Mouse (Mus musculus): ENCODE measurements around the gene Gzmm. TPM values are rescaled to one million over a fixed set of nuclear protein-coding genes. Genes with fewer than 3 reads are reported as not detected.

Gene Gzmm
- polyA plus RNA-seq, 1 experiment from 2014 or later = 0.75 TPM

GRCm38 (mm10) chr10:79687513-79687912 is 1.3 kb upstream of the Gzmm start:
- no peak overlapping the region for H3K4me3 ChIP-seq (ENCODE audit: low read length)
- H3K27ac ChIP-seq (ENCODE audit: low read length) = no peak overlapping the region
- no peaks in the 10 kb centered on the region for H3K27me3 ChIP-seq (ENCODE audit: insufficient read depth, low read length)
- no peak overlapping the region for H3K4me2 ChIP-seq (replicated peaks; ENCODE audit: low read depth, low read length)
- H3K4me1 ChIP-seq (ENCODE audit: insufficient read depth, low read length) = peaks cover 16% of the 10 kb centered on the region
- H3K36me3 ChIP-seq (ENCODE audit: insufficient read depth, low read length) = peaks cover 53% of the 10 kb centered on the region
- H3K9ac ChIP-seq (replicated peaks; ENCODE audit: low read length) = no peak overlapping the region
- peaks cover 6% of the 10 kb centered on the region; the same call in 1 of the 2 replicates for H3K9me3 ChIP-seq (ENCODE audit: low read length)
- ATAC-seq (ENCODE audit: low FRiP score, low TSS enrichment) = no peak
- 97% methylated on average over 6 of the region's 6 CpGs for WGBS

- no peak overlapping the region for H3K27ac ChIP-seq (ENCODE audit: low read length)
- H3K27me3 ChIP-seq (ENCODE audit: insufficient read depth, low read length) = no peaks in the 10 kb centered on the region
- H3K4me1 ChIP-seq (ENCODE audit: insufficient read depth, low read length) = peaks cover 2% of the 10 kb centered on the region
- peaks cover 6% of the 10 kb centered on the region; the same call in 1 of the 2 replicates for H3K9me3 ChIP-seq (ENCODE audit: low read length)
- H3K9ac ChIP-seq (replicated peaks; ENCODE audit: low read length) = no peak overlapping the region
- H3K36me3 ChIP-seq (ENCODE audit: insufficient read depth, low read length) = peaks cover 52% of the 10 kb centered on the region
- H3K4me3 ChIP-seq (ENCODE audit: low read length) = no peak overlapping the region
- 88% methylated on average over 3 of the region's 3 CpGs for WGBS
- H3K4me2 ChIP-seq (replicated peaks; ENCODE audit: low read depth, low read length) = no peak overlapping the region
- ATAC-seq (ENCODE audit: low FRiP score, low TSS enrichment) = no peak
Observed at GRCm38 (mm10) chr10:79689178-79689577, 358 bp downstream of the Gzmm start.

DNA sequence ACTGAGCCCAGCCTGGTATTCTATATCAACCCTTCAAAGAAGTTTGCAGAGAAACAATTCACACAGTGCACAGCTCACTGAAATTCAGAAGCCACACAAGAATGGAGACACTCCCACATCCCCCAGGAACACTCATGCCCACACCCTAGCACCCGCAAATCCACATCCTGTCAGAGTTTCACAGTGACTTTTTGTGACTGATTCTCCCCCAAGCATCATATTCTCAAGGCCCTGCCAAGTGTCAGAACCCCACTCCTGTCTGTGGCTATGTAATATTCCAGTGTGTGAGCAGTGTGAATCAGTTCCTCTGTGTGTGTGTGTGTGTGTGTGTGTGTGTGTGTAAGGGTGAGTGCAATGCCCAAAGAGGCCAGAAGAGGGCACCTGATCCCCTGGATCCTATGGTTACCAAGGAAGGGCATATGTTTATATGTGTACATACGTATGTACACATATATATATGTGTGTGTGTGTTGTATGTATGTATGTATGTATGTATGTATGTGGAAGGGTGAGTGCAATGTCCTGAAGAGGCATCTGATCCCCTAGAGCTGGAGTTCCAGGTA is 3.2 kb downstream of the Gzmm start:
- Histone ChIP-seq H3K27ac (ENCODE audit: low read length) (no peak overlapping the region), H3K4me3 (ENCODE audit: low read length) (no peak overlapping the region), H3K9ac (replicated peaks; ENCODE audit: low read length) (no peak overlapping the region), H3K4me1 (ENCODE audit: insufficient read depth, low read length) (peaks cover 12% of the 10 kb centered on the region; the same call in 1 of the 2 replicates), H3K36me3 (ENCODE audit: insufficient read depth, low read length) (peaks cover 23% of the 10 kb centered on the region), H3K4me2 (replicated peaks; ENCODE audit: low read depth, low read length) (no peak overlapping the region), H3K9me3 (ENCODE audit: low read length) (peaks cover 6% of the 10 kb centered on the region; the same call in 1 of the 2 replicates), H3K27me3 (ENCODE audit: insufficient read depth, low read length) (no peaks in the 10 kb centered on the region)
- ATAC-seq (ENCODE audit: low FRiP score, low TSS enrichment) = no peak
- WGBS = 95% methylated on average over 2 of the region's 2 CpGs

GRCm38 (mm10) chr10:79693580-79694378 is 5.0 kb downstream of the Gzmm start:
- no peak for ATAC-seq (ENCODE audit: low FRiP score, low TSS enrichment)
- Histone ChIP-seq H3K4me3 (ENCODE audit: low read length) (no peak overlapping the region), H3K9me3 (ENCODE audit: low read length) (peaks cover 6% of the 10 kb centered on the region; the same call in 1 of the 2 replicates), H3K27me3 (ENCODE audit: insufficient read depth, low read length) (no peaks in the 10 kb centered on the region), H3K4me1 (ENCODE audit: insufficient read depth, low read length) (peaks cover 12% of the 10 kb centered on the region; the same call in 1 of the 2 replicates), H3K4me2 (replicated peaks; ENCODE audit: low read depth, low read length) (no peak overlapping the region), H3K27ac (ENCODE audit: low read length) (no peak overlapping the region), H3K36me3 (ENCODE audit: insufficient read depth, low read length) (peaks cover 7% of the 10 kb centered on the region), H3K9ac (replicated peaks; ENCODE audit: low read length) (no peak overlapping the region)
- WGBS = 73% methylated on average over 12 of the region's 12 CpGs

DNA sequence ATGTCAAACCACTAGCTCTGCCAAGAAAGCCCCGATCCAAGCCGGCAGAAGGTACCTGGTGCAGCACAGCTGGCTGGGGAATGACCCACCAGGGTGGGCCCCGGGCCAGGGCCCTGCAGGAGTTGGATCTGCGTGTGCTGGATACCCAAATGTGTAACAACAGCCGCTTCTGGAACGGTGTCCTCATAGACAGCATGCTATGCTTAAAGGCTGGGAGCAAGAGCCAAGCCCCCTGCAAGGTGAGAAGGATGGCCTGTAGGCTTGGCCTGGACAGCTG is 5.5 kb downstream of the Gzmm start:
- H3K36me3 ChIP-seq (ENCODE audit: insufficient read depth, low read length) = peaks cover 1% of the 10 kb centered on the region
- H3K4me2 ChIP-seq (replicated peaks; ENCODE audit: low read depth, low read length) = no peak overlapping the region
- no peak overlapping the region for H3K4me3 ChIP-seq (ENCODE audit: low read length)
- 85% methylated on average over 6 of the region's 6 CpGs for WGBS
- H3K9ac ChIP-seq (replicated peaks; ENCODE audit: low read length) = no peak overlapping the region
- no peak overlapping the region for H3K27ac ChIP-seq (ENCODE audit: low read length)
- peaks cover 12% of the 10 kb centered on the region; the same call in 1 of the 2 replicates for H3K4me1 ChIP-seq (ENCODE audit: insufficient read depth, low read length)
- no peaks in the 10 kb centered on the region for H3K27me3 ChIP-seq (ENCODE audit: insufficient read depth, low read length)
- peaks cover 6% of the 10 kb centered on the region; the same call in 1 of the 2 replicates for H3K9me3 ChIP-seq (ENCODE audit: low read length)
- no peak for ATAC-seq (ENCODE audit: low FRiP score, low TSS enrichment)

GRCm38 (mm10) chr10:79695231-79696128 is 6.7 kb downstream of the Gzmm start:
- Histone ChIP-seq H3K9ac (replicated peaks; ENCODE audit: low read length) (no peak overlapping the region), H3K4me1 (ENCODE audit: insufficient read depth, low read length) (peaks cover 12% of the 10 kb centered on the region; the same call in 1 of the 2 replicates), H3K4me2 (replicated peaks; ENCODE audit: low read depth, low read length) (no peak overlapping the region), H3K27me3 (ENCODE audit: insufficient read depth, low read length) (no peaks in the 10 kb centered on the region), H3K27ac (ENCODE audit: low read length) (peak overlapping the region; percentile 84), H3K4me3 (ENCODE audit: low read length) (no peak overlapping the region), H3K9me3 (ENCODE audit: low read length) (peaks cover 6% of the 10 kb centered on the region; the same call in 1 of the 2 replicates), H3K36me3 (ENCODE audit: insufficient read depth, low read length) (no peaks in the 10 kb centered on the region)
- WGBS = 64% methylated on average over 13 of the region's 13 CpGs
- ATAC-seq (ENCODE audit: low FRiP score, low TSS enrichment) = peak; percentile 59; the same call in 1 of the 2 replicates

DNA sequence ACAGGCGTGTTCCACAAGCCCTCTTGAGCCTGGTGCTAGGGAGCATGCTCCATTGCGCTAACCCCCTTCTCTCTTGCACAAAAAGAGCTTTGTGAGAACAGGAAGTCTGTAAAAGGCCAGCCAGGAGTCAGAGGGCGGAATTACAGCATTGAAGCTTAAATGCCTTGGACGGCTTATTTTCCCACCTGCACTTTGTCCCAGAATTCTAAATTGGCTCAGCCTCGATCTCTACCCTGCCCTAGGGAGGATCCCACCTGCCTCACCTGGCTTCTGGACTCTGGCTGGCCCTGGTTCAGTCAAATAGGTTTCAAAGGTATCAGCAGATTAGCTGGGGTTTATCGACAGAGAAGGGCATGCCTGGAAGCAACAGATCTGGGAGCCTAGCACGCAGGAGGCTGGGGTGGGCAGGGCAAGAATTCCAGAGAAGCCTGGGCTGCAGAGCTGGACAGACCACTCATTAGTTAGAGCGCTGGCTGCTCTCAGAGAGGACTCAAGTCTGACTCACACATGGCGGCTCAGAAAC is 7.4 kb downstream of the Gzmm start:
- peak overlapping the region; percentile 29; the same call in 1 of the 2 replicates for H3K9ac ChIP-seq (replicated peaks; ENCODE audit: low read length)
- 49% methylated on average over 9 of the region's 9 CpGs for WGBS
- peaks cover 6% of the 10 kb centered on the region; the same call in 1 of the 2 replicates for H3K9me3 ChIP-seq (ENCODE audit: low read length)
- ATAC-seq (ENCODE audit: low FRiP score, low TSS enrichment) = peak; percentile 28; the same call in 1 of the 2 replicates
- no peak overlapping the region for H3K4me3 ChIP-seq (ENCODE audit: low read length)
- H3K27me3 ChIP-seq (ENCODE audit: insufficient read depth, low read length) = no peaks in the 10 kb centered on the region
- H3K4me2 ChIP-seq (replicated peaks; ENCODE audit: low read depth, low read length) = no peak overlapping the region
- H3K4me1 ChIP-seq (ENCODE audit: insufficient read depth, low read length) = peaks cover 19% of the 10 kb centered on the region
- H3K27ac ChIP-seq (ENCODE audit: low read length) = peak overlapping the region; percentile 84
- no peaks in the 10 kb centered on the region for H3K36me3 ChIP-seq (ENCODE audit: insufficient read depth, low read length)

DNA sequence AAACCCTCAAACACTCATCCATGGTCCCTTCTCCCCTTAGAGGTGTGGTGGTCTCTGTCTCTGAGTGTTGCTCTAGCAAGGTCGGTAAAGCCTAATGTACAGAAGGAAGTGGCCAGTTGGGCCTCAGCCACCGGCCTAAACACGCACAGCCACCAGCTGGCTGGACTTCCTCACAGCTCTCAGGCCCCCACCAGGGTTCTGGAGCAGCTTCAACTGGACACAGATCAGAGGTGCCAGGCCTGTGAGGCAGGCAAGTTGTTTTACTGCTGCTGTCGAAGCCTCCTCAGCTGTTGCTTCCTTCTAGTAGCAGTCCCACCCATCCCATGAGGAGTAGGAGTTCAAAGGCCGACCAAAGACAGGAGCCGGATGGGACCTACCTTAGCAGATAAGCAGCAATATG is 9.1 kb downstream of the Gzmm start:
- H3K4me1 ChIP-seq (ENCODE audit: insufficient read depth, low read length) = peaks cover 25% of the 10 kb centered on the region
- 67% methylated on average over 6 of the region's 6 CpGs for WGBS
- no peak overlapping the region for H3K4me2 ChIP-seq (replicated peaks; ENCODE audit: low read depth, low read length)
- no peak for ATAC-seq (ENCODE audit: low FRiP score, low TSS enrichment)
- no peaks in the 10 kb centered on the region for H3K36me3 ChIP-seq (ENCODE audit: insufficient read depth, low read length)
- no peaks in the 10 kb centered on the region for H3K27me3 ChIP-seq (ENCODE audit: insufficient read depth, low read length)
- no peak overlapping the region for H3K27ac ChIP-seq (ENCODE audit: low read length)
- no peak overlapping the region for H3K9ac ChIP-seq (replicated peaks; ENCODE audit: low read length)
- no peak overlapping the region for H3K4me3 ChIP-seq (ENCODE audit: low read length)
- H3K9me3 ChIP-seq (ENCODE audit: low read length) = no peaks in the 10 kb centered on the region

DNA sequence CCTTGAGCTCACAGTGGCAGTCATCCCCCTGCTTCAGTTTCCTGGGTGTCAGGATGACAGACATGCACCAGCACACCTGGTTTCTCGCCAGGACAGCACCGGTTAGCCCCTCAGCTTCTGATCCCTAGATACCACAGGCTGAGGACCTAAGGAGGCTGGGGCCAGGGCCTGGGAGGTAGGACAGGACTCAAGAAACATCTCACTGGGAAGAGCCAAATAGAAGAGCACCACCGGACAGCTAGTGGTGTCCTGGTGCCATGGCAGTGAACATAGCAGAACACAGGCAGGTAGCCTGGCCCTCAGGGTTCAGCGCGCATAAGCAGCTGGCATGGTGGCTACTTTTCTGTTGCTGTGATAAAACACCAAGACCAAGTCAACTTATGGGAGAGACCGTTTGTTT is 9.6 kb downstream of the Gzmm start:
- Histone ChIP-seq H3K36me3 (ENCODE audit: insufficient read depth, low read length) (no peaks in the 10 kb centered on the region), H3K4me1 (ENCODE audit: insufficient read depth, low read length) (peaks cover 25% of the 10 kb centered on the region), H3K9me3 (ENCODE audit: low read length) (no peaks in the 10 kb centered on the region), H3K4me2 (replicated peaks; ENCODE audit: low read depth, low read length) (no peak overlapping the region), H3K27me3 (ENCODE audit: insufficient read depth, low read length) (no peaks in the 10 kb centered on the region), H3K9ac (replicated peaks; ENCODE audit: low read length) (no peak overlapping the region), H3K4me3 (ENCODE audit: low read length) (no peak overlapping the region), H3K27ac (ENCODE audit: low read length) (no peak overlapping the region)
- 93% methylated on average over 6 of the region's 6 CpGs for WGBS
- no peak for ATAC-seq (ENCODE audit: low FRiP score, low TSS enrichment)
